Mouse (Mus musculus): ENCODE results near the gene Cdk15. TPM values are rescaled to one million over a fixed set of nuclear protein-coding genes. Genes with fewer than 3 reads are reported as not detected.

Cdk15 gene
- under 1 TPM in 1 of 4 experiments, not detected in 3; 0.22 TPM for total RNA-seq (2022)

GRCm38 (mm10) chr1:59256751-59257231 is at the start of gene Cdk15:
TSS of gene Cdk15 (plus strand) at chr1:59256906.
- peak in 1 of 2 experiments; percentile 3 for DNase-seq (ENCODE audit: low spot score in 2 of 2)

- DNase-seq (ENCODE audit: low spot score in 2 of 2), result no peak
Observed at GRCm38 (mm10) chr1:59208331-59208730, 48.4 kb upstream of the Cdk15 start.

- DNase-seq (ENCODE audit: low spot score in 2 of 2), result no peak
Observed at GRCm38 (mm10) chr1:59211651-59212050, 45.1 kb upstream of the Cdk15 start.

- DNase-seq (ENCODE audit: low spot score in 2 of 2), result no peak
Observed at GRCm38 (mm10) chr1:59212076-59212779, 44.5 kb upstream of the Cdk15 start.

- DNase-seq (ENCODE audit: low spot score in 2 of 2), result no peak
Observed at GRCm38 (mm10) chr1:59212951-59213350, 43.8 kb upstream of the Cdk15 start.

- no peak for DNase-seq (ENCODE audit: low spot score in 2 of 2)
Observed at GRCm38 (mm10) chr1:59215446-59215845, 41.3 kb upstream of the Cdk15 start.

- no peak for DNase-seq (ENCODE audit: low spot score in 2 of 2)
Observed at GRCm38 (mm10) chr1:59220371-59220770, 36.3 kb upstream of the Cdk15 start.

GRCm38 (mm10) chr1:59221591-59221990 is 35.1 kb upstream of the Cdk15 start:
- no peak for DNase-seq (ENCODE audit: low spot score in 2 of 2)

GRCm38 (mm10) chr1:59222101-59222825 is 34.4 kb upstream of the Cdk15 start:
- no peak for DNase-seq (ENCODE audit: low spot score in 2 of 2)

GRCm38 (mm10) chr1:59228552-59228951 is 28.2 kb upstream of the Cdk15 start:
- DNase-seq (ENCODE audit: low spot score in 2 of 2), result no peak

- no peak for DNase-seq (ENCODE audit: low spot score in 2 of 2)
Observed at GRCm38 (mm10) chr1:59229187-59229586, 27.5 kb upstream of the Cdk15 start.

- DNase-seq (ENCODE audit: low spot score in 2 of 2), result peak; percentile 96 to 97
Observed at GRCm38 (mm10) chr1:59236856-59237441, 19.8 kb upstream of the Cdk15 start, which contains the start of gene Als2. TSS of gene Als2 (minus strand) at chr1:59237231.

GRCm38 (mm10) chr1:59237614-59238211 is 19.0 kb upstream of the Cdk15 start:
- DNase-seq (ENCODE audit: low spot score in 2 of 2), result peak; percentile 50 to 54

- DNase-seq (ENCODE audit: low spot score in 2 of 2), result no peak
Observed at GRCm38 (mm10) chr1:59243770-59244169, 12.9 kb upstream of the Cdk15 start.

- peak in 1 of 2 experiments; percentile 13 for DNase-seq (ENCODE audit: low spot score in 2 of 2)
Observed at GRCm38 (mm10) chr1:59247602-59248001, 9.1 kb upstream of the Cdk15 start.

- no peak for DNase-seq (ENCODE audit: low spot score in 2 of 2)
Observed at GRCm38 (mm10) chr1:59252762-59253161, 3.9 kb upstream of the Cdk15 start.

- DNase-seq (ENCODE audit: low spot score in 2 of 2), result no peak
Observed at GRCm38 (mm10) chr1:59253301-59253909, 3.3 kb upstream of the Cdk15 start.

GRCm38 (mm10) chr1:59257736-59258135 is 1.0 kb downstream of the Cdk15 start:
- no peak for DNase-seq (ENCODE audit: low spot score in 2 of 2)

GRCm38 (mm10) chr1:59268931-59269330 is 12.2 kb downstream of the Cdk15 start:
- DNase-seq (ENCODE audit: low spot score in 2 of 2), result no peak

- no peak for DNase-seq (ENCODE audit: low spot score in 2 of 2)
Observed at GRCm38 (mm10) chr1:59269466-59269865, 12.8 kb downstream of the Cdk15 start.

GRCm38 (mm10) chr1:59269951-59270689 is 13.4 kb downstream of the Cdk15 start:
- DNase-seq (ENCODE audit: low spot score in 2 of 2), result no peak
